In genomic region chr19:4454040-4454439, GRCm38 (mm10) we compare ENCODE assay signal across 18 mouse cellular contexts. TPM values are rescaled to one million over a fixed set of nuclear protein-coding genes. Genes with fewer than 3 reads are reported as not detected.
DNase-seq lines count a peak whose midpoint lies in the region; ATAC-seq and TF ChIP-seq lines count a peak whose summit lies in the region.
"Not testable (repeated sequence)": the region's sequence is repeated elsewhere in the genome, so short reads cannot be mapped to it uniquely, and the experiment has no call there.
"Had no signal": no experiment of that assay in that cellular context is flagged by ENCODE, and none has a peak within 500 bp of the region (broad histone marks: within the 10 kb centered on the region; RNA-seq: fewer than 3 reads in every experiment).

No protein-coding gene starts in this region.

- H3K36me3 ChIP-seq in embryonic facial prominence, embryonic 11.5 days (replicated peaks; ENCODE audit: control insufficient read depth, insufficient read depth, low read depth, low read length); embryonic facial prominence, embryonic 14.5 days (ENCODE audit: control insufficient read depth, insufficient read depth, low read length); kidney, embryonic 15.5 days; limb, embryonic 12.5 days: not testable (repeated sequence)

- not testable (repeated sequence) for H3K27me3 ChIP-seq in embryonic facial prominence, embryonic 11.5 days (ENCODE audit: control insufficient read depth, insufficient read depth, low read length); embryonic facial prominence, embryonic 14.5 days (replicated peaks; ENCODE audit: control insufficient read depth, insufficient read depth, low read length); kidney, embryonic 15.5 days; limb, embryonic 12.5 days

- 0 out of 2 replicates have a peak, but pooled peaks have one; percentile 41 for ATAC-seq in embryonic facial prominence, embryonic 11.5 days (replicated peaks; ENCODE audit: insufficient number of reproducible peaks, low FRiP score, low TSS enrichment, low read depth)
- peak; percentile 80 for ATAC-seq in embryonic facial prominence, embryonic 14.5 days (ENCODE audit: low read depth)
- peak; percentile 43; the same call in 1 of the 2 replicates for ATAC-seq in kidney, embryonic 15.5 days (replicated peaks; ENCODE audit: low FRiP score)
- ATAC-seq in limb, embryonic 12.5 days (ENCODE audit: insufficient number of reproducible peaks, insufficient read depth, low FRiP score, low TSS enrichment, low read depth), result peak; percentile 54

- TF ChIP-seq CTCF in layer of hippocampus, adult 2 months (conservative IDR thresholded peaks at IDR 0.05), result not testable (repeated sequence)

- DNase-seq in embryo, embryonic 10.5 days (ENCODE audit: low spot score), result peak; percentile 31
- peak; percentile 37 for DNase-seq in embryonic facial prominence, embryonic 11.5 days (ENCODE audit: low spot score)
- not testable (repeated sequence) for DNase-seq in embryonic facial prominence, embryonic 14.5 days (ENCODE audit: low spot score); layer of hippocampus, adult 2 months (ENCODE audit: low spot score in 2 of 2)

- H3K9me3 ChIP-seq in embryonic facial prominence, embryonic 11.5 days (replicated peaks; ENCODE audit: control insufficient read depth, low read length); embryonic facial prominence, embryonic 14.5 days (ENCODE audit: control insufficient read depth, low read length); kidney, embryonic 15.5 days (replicated peaks); limb, embryonic 12.5 days: not testable (repeated sequence)

- H3K4me1 ChIP-seq in embryonic facial prominence, embryonic 11.5 days (ENCODE audit: control insufficient read depth, insufficient read depth, low read length); embryonic facial prominence, embryonic 14.5 days (ENCODE audit: control insufficient read depth, insufficient read depth, low read length): not testable (repeated sequence)
- peaks cover 48% of the 10 kb centered on the region for H3K4me1 ChIP-seq in kidney, embryonic 15.5 days
- peaks cover 11% of the 10 kb centered on the region; the same call in 1 of the 2 replicates for H3K4me1 ChIP-seq in limb, embryonic 12.5 days (replicated peaks)

- WGBS in embryonic facial prominence, embryonic 11.5 days, result 16% methylated on average over 1 of the region's 1 CpGs
- 11% methylated on average over 1 of the region's 1 CpGs for WGBS in embryonic facial prominence, embryonic 14.5 days
- WGBS in kidney, embryonic 15.5 days, result 8% methylated on average over 1 of the region's 1 CpGs
- WGBS in limb, embryonic 12.5 days, result 11% methylated on average over 1 of the region's 1 CpGs

- not testable (repeated sequence) for H3K9ac ChIP-seq in embryonic facial prominence, embryonic 11.5 days (replicated peaks; ENCODE audit: low read length); embryonic facial prominence, embryonic 14.5 days (ENCODE audit: low read depth, low read length); kidney, embryonic 15.5 days; limb, embryonic 12.5 days (replicated peaks)

- H3K4me2 ChIP-seq in embryonic facial prominence, embryonic 11.5 days (ENCODE audit: low read depth, low read length); embryonic facial prominence, embryonic 14.5 days (ENCODE audit: low read depth, low read length); kidney, embryonic 15.5 days; limb, embryonic 12.5 days: not testable (repeated sequence)

- not testable (repeated sequence) for H3K4me3 ChIP-seq in embryonic facial prominence, embryonic 11.5 days (ENCODE audit: low read depth, low read length); embryonic facial prominence, embryonic 14.5 days (ENCODE audit: low read depth, low read length); kidney, embryonic 15.5 days (replicated peaks); layer of hippocampus, adult 2 months; limb, embryonic 12.5 days (replicated peaks)

- not testable (repeated sequence) for H3K27ac ChIP-seq in embryonic facial prominence, embryonic 11.5 days (replicated peaks; ENCODE audit: low read depth, low read length); embryonic facial prominence, embryonic 14.5 days (replicated peaks; ENCODE audit: low read depth, low read length); limb, embryonic 12.5 days
- H3K27ac ChIP-seq in kidney, embryonic 15.5 days, result peak overlapping the region; percentile 34; the same call in 1 of the 2 replicates
- peak overlapping the region; percentile 57 for H3K27ac ChIP-seq in layer of hippocampus, adult 2 months

RNA-seq across cellular contexts. Expression of gene Rhod, which starts 14.8 kb away (rescaled TPM):
- polyA plus RNA-seq in embryonic facial prominence, embryonic 11.5 days (2014; fragmentation: Nextera tagmentation; extraction: Ambion mirVana), result 39.8 and 45.9 TPM in 2 replicates
- 30.0 and 40.4 TPM in 2 replicates for polyA plus RNA-seq in embryonic facial prominence, embryonic 14.5 days (2014; fragmentation: Nextera tagmentation; extraction: Ambion mirVana)
- 41.1 and 43.0 TPM in 2 replicates for polyA plus RNA-seq in kidney, embryonic 15.5 days (2015; fragmentation: Nextera tagmentation; extraction: Ambion mirVana)
- total RNA-seq in layer of hippocampus, adult 2 months (2021), result 1 to 10 TPM in 1 of 2 experiments, under 1 TPM in 1; 0.82 to 1.0 TPM
- polyA plus RNA-seq in limb, embryonic 12.5 days (2016; fragmentation: Nextera tagmentation; extraction: Ambion mirVana), result 39.2 and 55.1 TPM in 2 replicates
- total RNA-seq: common myeloid progenitor, adult 5-6 weeks; MEL had no signal
- polyA plus RNA-seq: erythroblast, embryonic 14.5 days had no signal

RNA-seq across cellular contexts. Expression of gene Syt12, which starts 23.2 kb away (rescaled TPM):
- 1.2 and 1.9 TPM in 2 replicates for polyA plus RNA-seq in embryonic facial prominence, embryonic 11.5 days (2014; fragmentation: Nextera tagmentation; extraction: Ambion mirVana)
- 0.90 and 1.9 TPM in 2 replicates for polyA plus RNA-seq in embryonic facial prominence, embryonic 14.5 days (2014; fragmentation: Nextera tagmentation; extraction: Ambion mirVana)
- polyA plus RNA-seq in kidney, embryonic 15.5 days (2015; fragmentation: Nextera tagmentation; extraction: Ambion mirVana), result 2.7 and 2.9 TPM in 2 replicates
- total RNA-seq in layer of hippocampus, adult 2 months (2021), result 10 to 100 TPM; 28.9 to 31.6 TPM
- 0.63 and 0.88 TPM in 2 replicates for polyA plus RNA-seq in limb, embryonic 12.5 days (2016; fragmentation: Nextera tagmentation; extraction: Ambion mirVana)
- total RNA-seq: common myeloid progenitor, adult 5-6 weeks; MEL had no signal
- polyA plus RNA-seq: erythroblast, embryonic 14.5 days had no signal

RNA-seq across cellular contexts. Expression of gene 2010003K11Rik, which starts 44.3 kb away (rescaled TPM):
- not detected in 2 replicates for polyA plus RNA-seq in embryonic facial prominence, embryonic 11.5 days (2014; fragmentation: Nextera tagmentation; extraction: Ambion mirVana)
- not detected in 2 replicates for polyA plus RNA-seq in embryonic facial prominence, embryonic 14.5 days (2014; fragmentation: Nextera tagmentation; extraction: Ambion mirVana)
- 0.28 TPM in 1 of 2 replicates, not detected in the other for polyA plus RNA-seq in kidney, embryonic 15.5 days (2015; fragmentation: Nextera tagmentation; extraction: Ambion mirVana)
- total RNA-seq in layer of hippocampus, adult 2 months (2021), result not detected
- polyA plus RNA-seq in limb, embryonic 12.5 days (2016; fragmentation: Nextera tagmentation; extraction: Ambion mirVana), result not detected in 2 replicates
- total RNA-seq: common myeloid progenitor, adult 5-6 weeks; ES-E14; MEL had no signal
- polyA plus RNA-seq: brain, embryonic 14.5 days; C2C12; embryonic facial prominence, embryonic 15.5 days; erythroblast, embryonic 14.5 days; forebrain, embryonic 10.5 days; forebrain, embryonic 12.5 days; forebrain, embryonic 14.5 days; forebrain, embryonic 16.5 days; frontal cortex, adult 2 months had no signal

RNA-seq across cellular contexts. Expression of gene Kdm2a, which starts 56.0 kb away (rescaled TPM):
- polyA plus RNA-seq in embryonic facial prominence, embryonic 11.5 days (2014; fragmentation: Nextera tagmentation; extraction: Ambion mirVana), result 43.5 and 48.3 TPM in 2 replicates
- polyA plus RNA-seq in embryonic facial prominence, embryonic 14.5 days (2014; fragmentation: Nextera tagmentation; extraction: Ambion mirVana), result 48.3 and 52.6 TPM in 2 replicates
- 50.2 and 57.4 TPM in 2 replicates for polyA plus RNA-seq in kidney, embryonic 15.5 days (2015; fragmentation: Nextera tagmentation; extraction: Ambion mirVana)
- total RNA-seq in layer of hippocampus, adult 2 months (2021), result 10 to 100 TPM; 77.5 to 87.8 TPM
- polyA plus RNA-seq in limb, embryonic 12.5 days (2016; fragmentation: Nextera tagmentation; extraction: Ambion mirVana), result 56.3 and 63.9 TPM in 2 replicates

RNA-seq across cellular contexts. Expression of gene Pcx, which starts 56.2 kb away (rescaled TPM):
- 15.4 and 19.2 TPM in 2 replicates for polyA plus RNA-seq in embryonic facial prominence, embryonic 11.5 days (2014; fragmentation: Nextera tagmentation; extraction: Ambion mirVana)
- 18.4 TPM in 2 replicates for polyA plus RNA-seq in embryonic facial prominence, embryonic 14.5 days (2014; fragmentation: Nextera tagmentation; extraction: Ambion mirVana)
- polyA plus RNA-seq in kidney, embryonic 15.5 days (2015; fragmentation: Nextera tagmentation; extraction: Ambion mirVana), result 30.4 and 35.2 TPM in 2 replicates
- total RNA-seq in layer of hippocampus, adult 2 months (2021), result 10 to 100 TPM; 64.1 to 76.0 TPM
- polyA plus RNA-seq in limb, embryonic 12.5 days (2016; fragmentation: Nextera tagmentation; extraction: Ambion mirVana), result 20.6 and 24.0 TPM in 2 replicates
